Mouse (Mus musculus): ENCODE data around the gene Dusp22.

GRCm38 (mm10) chr13:30723258-30723657, 63.5 kb downstream of the Dusp22 start:
- TF ChIP-seq TAL1 (IDR thresholded peaks at IDR 0.05; ENCODE audit: low read length) (no peak), GATA1 (IDR thresholded peaks at IDR 0.05; ENCODE audit: low read length) (no peak)
